Mouse (Mus musculus): ENCODE measurements around the gene Rora. TPM values are rescaled to one million over a fixed set of nuclear protein-coding genes. Genes with fewer than 3 reads are reported as not detected.
A peak's percentile ranks its signal among the peaks of the same experiment; 100 is the strongest.

The Rora gene
- polyA plus RNA-seq, 1 experiment from 2014 or later = 12.6 TPM

DNA sequence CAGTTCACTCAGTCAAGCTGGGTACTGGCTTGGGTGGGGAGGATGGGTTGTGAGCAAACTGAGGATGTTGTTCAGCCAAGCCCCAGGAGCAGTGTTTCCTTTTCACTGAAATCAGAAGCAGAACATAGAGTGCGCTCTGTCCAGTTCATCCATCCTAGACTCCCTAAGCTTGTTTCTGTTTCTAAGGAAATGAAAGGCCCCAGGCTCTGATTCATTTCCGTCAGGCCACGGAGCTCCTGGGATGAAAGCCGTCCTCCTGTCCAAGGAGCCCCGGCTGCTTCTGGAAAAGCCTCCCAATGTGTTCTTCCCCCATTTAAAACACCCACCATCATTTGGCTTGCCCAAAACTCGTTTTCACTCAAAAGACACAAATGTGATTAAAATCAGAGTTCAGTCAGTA, 589.0 kb downstream of the Rora start:
- H3K4me2 ChIP-seq = no peak overlapping the region
- 52% methylated on average over 6 of the region's 6 CpGs for WGBS
- no peak overlapping the region for H3K27ac ChIP-seq
- H3K27me3 ChIP-seq = no peaks in the 10 kb centered on the region
- H3K36me3 ChIP-seq (ENCODE audit: poor library complexity, severe bottlenecking) = no peaks in the 10 kb centered on the region
- H3K4me1 ChIP-seq = peaks cover 18% of the 10 kb centered on the region
- no peak for ATAC-seq
- no peaks in the 10 kb centered on the region for H3K9me3 ChIP-seq (replicated peaks)
- H3K9ac ChIP-seq = no peak overlapping the region
- no peak overlapping the region for H3K4me3 ChIP-seq

DNA sequence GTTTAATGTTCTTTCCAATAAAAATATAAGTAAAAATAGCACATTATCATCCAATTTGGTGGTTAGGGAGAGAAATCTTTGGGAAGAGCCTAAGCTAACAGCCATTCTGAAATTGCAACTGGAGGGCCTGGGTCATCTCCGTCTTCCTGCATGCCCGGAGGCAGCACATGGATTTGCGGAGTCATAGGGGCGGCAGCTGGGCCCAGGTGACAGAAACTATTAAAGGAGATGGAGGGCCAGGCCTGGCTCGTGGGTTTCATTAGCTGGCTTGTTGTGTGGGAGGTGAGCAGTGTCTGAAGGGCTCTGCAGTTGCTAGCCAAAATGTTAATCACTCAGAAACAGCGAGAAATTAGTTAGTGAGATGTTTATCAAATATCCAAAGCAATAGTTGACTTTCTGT, 590.0 kb downstream of the Rora start:
- no peaks in the 10 kb centered on the region for H3K9me3 ChIP-seq (replicated peaks)
- WGBS = 48% methylated on average over 6 of the region's 6 CpGs
- H3K27ac ChIP-seq = no peak overlapping the region
- no peaks in the 10 kb centered on the region for H3K27me3 ChIP-seq
- H3K4me3 ChIP-seq = no peak overlapping the region
- H3K4me1 ChIP-seq = peaks cover 18% of the 10 kb centered on the region
- no peak overlapping the region for H3K4me2 ChIP-seq
- H3K9ac ChIP-seq = no peak overlapping the region
- H3K36me3 ChIP-seq (ENCODE audit: poor library complexity, severe bottlenecking) = no peaks in the 10 kb centered on the region
- ATAC-seq = no peak

DNA sequence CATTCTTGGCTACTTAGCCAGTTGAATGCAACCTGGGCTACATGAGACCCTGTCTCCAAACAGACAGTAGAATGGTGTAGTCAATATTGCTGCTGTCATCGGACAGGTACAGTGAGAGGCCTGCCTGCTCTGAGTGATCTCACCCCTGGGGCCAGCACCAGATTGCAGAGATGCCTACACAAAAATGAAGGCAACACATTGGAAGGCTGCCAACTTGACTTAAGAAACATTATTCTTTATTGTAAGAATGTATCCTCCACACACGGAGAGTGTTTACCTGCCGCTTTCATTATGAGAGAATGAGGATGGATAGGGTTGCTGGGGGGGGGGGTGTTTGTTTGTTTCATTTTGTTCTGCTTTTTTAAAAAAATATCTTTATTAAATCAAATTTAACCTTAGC, 592.6 kb downstream of the Rora start:
- Histone ChIP-seq H3K27me3 (no peaks in the 10 kb centered on the region), H3K4me3 (no peak overlapping the region), H3K36me3 (ENCODE audit: poor library complexity, severe bottlenecking) (no peaks in the 10 kb centered on the region), H3K9me3 (replicated peaks) (no peaks in the 10 kb centered on the region), H3K9ac (no peak overlapping the region), H3K27ac (no peak overlapping the region), H3K4me2 (no peak overlapping the region), H3K4me1 (peaks cover 18% of the 10 kb centered on the region)
- 61% methylated on average over 3 of the region's 3 CpGs for WGBS
- no peak for ATAC-seq

DNA sequence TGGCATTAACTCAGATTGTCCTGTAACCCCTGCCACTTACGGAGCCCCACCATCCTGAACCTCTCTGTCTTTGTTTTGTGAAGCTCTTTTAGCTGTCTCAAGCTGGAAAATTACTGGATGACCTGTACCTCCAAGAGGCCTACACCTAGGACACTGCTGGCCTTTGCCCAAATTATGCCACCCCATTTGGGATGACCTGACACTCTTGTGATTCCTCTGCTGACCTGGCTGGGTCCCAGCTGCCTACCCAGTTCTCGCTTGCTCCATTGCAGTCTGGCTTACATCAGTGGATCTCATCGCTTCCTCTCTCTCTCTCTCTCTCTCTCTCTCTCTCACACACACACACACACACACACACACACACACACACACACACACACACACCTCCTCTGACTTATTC, 596.0 kb downstream of the Rora start:
- no peaks in the 10 kb centered on the region for H3K9me3 ChIP-seq (replicated peaks)
- ATAC-seq = no peak
- no peak overlapping the region for H3K27ac ChIP-seq
- WGBS = 97% methylated on average over 3 of the region's 3 CpGs
- H3K9ac ChIP-seq = no peak overlapping the region
- no peak overlapping the region for H3K4me2 ChIP-seq
- H3K4me3 ChIP-seq = no peak overlapping the region
- H3K27me3 ChIP-seq = no peaks in the 10 kb centered on the region
- H3K36me3 ChIP-seq (ENCODE audit: poor library complexity, severe bottlenecking) = no peaks in the 10 kb centered on the region
- H3K4me1 ChIP-seq = peaks cover 18% of the 10 kb centered on the region

DNA sequence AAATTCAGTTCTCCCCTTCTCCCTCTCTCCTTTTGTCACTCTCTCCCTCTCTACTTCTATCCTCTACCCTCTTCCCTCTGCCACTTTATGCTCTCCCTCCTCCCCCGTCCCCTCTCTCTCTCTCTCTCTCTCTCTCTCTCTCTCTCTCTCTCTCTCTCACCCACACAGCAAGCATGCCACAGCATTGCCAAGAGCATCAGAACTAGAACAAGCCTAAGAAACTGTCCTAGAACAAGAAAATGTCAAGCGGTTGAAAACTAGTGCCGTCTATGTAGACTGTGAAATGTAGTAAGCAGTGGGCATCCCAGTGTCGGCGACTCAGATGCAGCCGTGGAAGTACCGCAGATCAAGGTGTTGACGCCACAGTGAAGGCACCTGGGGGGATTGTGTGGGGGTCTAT, 596.7 kb downstream of the Rora start:
- no peak overlapping the region for H3K27ac ChIP-seq
- WGBS = 95% methylated on average over 8 of the region's 8 CpGs
- no peak for ATAC-seq
- no peak overlapping the region for H3K4me3 ChIP-seq
- no peak overlapping the region for H3K4me2 ChIP-seq
- H3K9me3 ChIP-seq (replicated peaks) = no peaks in the 10 kb centered on the region
- H3K27me3 ChIP-seq = no peaks in the 10 kb centered on the region
- no peak overlapping the region for H3K9ac ChIP-seq
- H3K4me1 ChIP-seq = peaks cover 16% of the 10 kb centered on the region
- no peaks in the 10 kb centered on the region for H3K36me3 ChIP-seq (ENCODE audit: poor library complexity, severe bottlenecking)

DNA sequence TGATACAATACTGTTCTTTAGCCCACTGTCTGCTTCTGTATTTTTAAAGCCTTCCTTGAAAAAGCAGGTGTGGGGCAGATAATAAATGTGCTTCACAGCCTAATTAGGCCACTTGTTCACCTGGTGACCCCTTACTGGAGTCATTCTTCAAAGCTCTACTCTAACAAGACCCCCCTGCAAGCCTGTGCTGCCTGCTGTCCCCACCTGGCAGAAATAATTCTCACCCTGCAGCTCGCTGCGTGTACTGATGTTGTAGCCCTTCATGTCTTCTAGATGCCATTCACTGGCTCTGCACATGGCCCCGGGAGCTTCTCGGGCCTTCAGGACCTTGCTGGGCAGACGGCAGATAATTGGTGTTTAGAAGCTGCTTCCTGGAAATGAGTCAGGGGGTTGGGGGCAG, 604.9 kb downstream of the Rora start:
- H3K27me3 ChIP-seq = no peaks in the 10 kb centered on the region
- H3K9ac ChIP-seq = no peak overlapping the region
- peak; percentile 33; the same call in 1 of the 2 replicates for ATAC-seq
- H3K27ac ChIP-seq = no peak overlapping the region
- H3K4me3 ChIP-seq = no peak overlapping the region
- H3K9me3 ChIP-seq (replicated peaks) = no peaks in the 10 kb centered on the region
- H3K36me3 ChIP-seq (ENCODE audit: poor library complexity, severe bottlenecking) = no peaks in the 10 kb centered on the region
- peaks cover 14% of the 10 kb centered on the region; the same call in 1 of the 2 replicates for H3K4me1 ChIP-seq
- 64% methylated on average over 5 of the region's 5 CpGs for WGBS
- H3K4me2 ChIP-seq = no peak overlapping the region

DNA sequence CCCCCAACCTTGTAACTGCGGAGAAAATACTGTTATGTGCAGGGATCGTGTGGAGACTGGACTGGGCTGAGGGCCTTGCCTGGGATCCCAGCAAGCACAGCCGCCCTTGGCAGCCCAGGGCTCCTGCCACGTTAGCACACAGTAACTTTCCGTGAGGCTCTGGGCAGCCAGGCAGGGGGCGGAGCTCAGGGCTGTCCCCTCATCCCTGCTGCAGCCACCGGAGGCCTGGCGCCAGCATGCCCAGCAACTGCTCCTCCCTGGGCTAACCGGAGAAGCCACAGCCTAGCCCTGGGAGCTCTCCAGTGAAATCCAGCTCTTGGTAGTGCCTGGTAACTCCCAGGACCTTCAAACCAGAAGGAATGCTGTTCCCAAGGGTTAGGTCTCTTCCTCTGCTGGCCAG, 605.8 kb downstream of the Rora start:
- H3K9me3 ChIP-seq (replicated peaks) = no peaks in the 10 kb centered on the region
- H3K4me3 ChIP-seq = no peak overlapping the region
- peak overlapping the region; percentile 8; the same call in 1 of the 2 replicates for H3K4me2 ChIP-seq
- H3K27me3 ChIP-seq = no peaks in the 10 kb centered on the region
- 4% methylated on average over 8 of the region's 9 CpGs for WGBS
- no peak overlapping the region for H3K9ac ChIP-seq
- H3K27ac ChIP-seq = no peak overlapping the region
- ATAC-seq = peak; percentile 41; the same call in 1 of the 2 replicates
- peaks cover 14% of the 10 kb centered on the region; the same call in 1 of the 2 replicates for H3K4me1 ChIP-seq
- no peaks in the 10 kb centered on the region for H3K36me3 ChIP-seq (ENCODE audit: poor library complexity, severe bottlenecking)

DNA sequence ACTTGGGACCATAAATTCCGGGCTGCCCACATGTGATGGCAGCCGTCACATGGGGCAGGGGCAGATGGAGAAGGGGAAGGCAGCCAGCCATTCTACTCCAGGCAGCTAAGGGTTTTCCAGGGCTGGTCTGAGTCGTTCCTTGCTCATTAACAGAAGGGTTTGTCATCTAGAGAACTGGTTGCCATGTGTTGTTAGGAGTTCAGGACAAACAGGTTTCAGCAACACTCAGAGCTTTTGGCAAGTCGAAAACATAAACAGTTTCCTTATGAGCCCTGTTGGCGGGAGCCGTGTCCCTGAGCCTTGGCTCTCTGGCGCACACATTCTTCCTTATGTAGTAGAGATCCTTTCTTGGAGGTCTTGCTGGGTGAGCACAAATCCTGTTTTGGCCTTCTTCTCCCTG, 611.6 kb downstream of the Rora start:
- peak; percentile 78; the same call in 1 of the 2 replicates for ATAC-seq
- Histone ChIP-seq H3K4me1 (0 out of 2 replicates have a peak, but pooled peaks cover 8% of the 10 kb centered on the region), H3K27ac (no peak overlapping the region), H3K36me3 (ENCODE audit: poor library complexity, severe bottlenecking) (no peaks in the 10 kb centered on the region), H3K4me2 (no peak overlapping the region), H3K4me3 (no peak overlapping the region), H3K9ac (no peak overlapping the region), H3K9me3 (replicated peaks) (no peaks in the 10 kb centered on the region), H3K27me3 (no peaks in the 10 kb centered on the region)
- WGBS = 78% methylated on average over 7 of the region's 7 CpGs

DNA sequence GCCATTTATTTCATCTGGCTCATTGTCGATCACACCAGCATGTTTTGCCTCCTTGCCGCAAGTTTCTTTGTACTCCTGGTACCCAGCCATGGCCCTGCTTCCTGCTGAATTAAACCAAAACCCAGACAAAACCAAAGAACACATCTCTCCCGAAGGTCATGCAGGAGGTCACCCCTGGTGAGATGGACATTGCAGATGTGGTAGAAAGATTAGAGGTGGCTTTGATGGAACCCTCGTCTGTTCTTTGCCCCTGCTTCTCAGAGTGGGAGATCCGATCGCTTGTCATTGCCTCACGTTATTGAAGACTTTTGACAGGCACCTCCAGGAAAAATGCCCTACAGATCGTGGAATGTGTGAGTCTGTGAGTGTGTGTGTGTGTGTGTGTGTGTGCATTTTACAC, 616.8 kb downstream of the Rora start:
- H3K4me2 ChIP-seq = no peak overlapping the region
- H3K4me3 ChIP-seq = no peak overlapping the region
- no peak overlapping the region for H3K9ac ChIP-seq
- no peaks in the 10 kb centered on the region for H3K27me3 ChIP-seq
- H3K27ac ChIP-seq = no peak overlapping the region
- peaks cover 28% of the 10 kb centered on the region for H3K4me1 ChIP-seq
- 51% methylated on average over 8 of the region's 8 CpGs for WGBS
- H3K36me3 ChIP-seq (ENCODE audit: poor library complexity, severe bottlenecking) = no peaks in the 10 kb centered on the region
- no peak for ATAC-seq
- no peaks in the 10 kb centered on the region for H3K9me3 ChIP-seq (replicated peaks)

DNA sequence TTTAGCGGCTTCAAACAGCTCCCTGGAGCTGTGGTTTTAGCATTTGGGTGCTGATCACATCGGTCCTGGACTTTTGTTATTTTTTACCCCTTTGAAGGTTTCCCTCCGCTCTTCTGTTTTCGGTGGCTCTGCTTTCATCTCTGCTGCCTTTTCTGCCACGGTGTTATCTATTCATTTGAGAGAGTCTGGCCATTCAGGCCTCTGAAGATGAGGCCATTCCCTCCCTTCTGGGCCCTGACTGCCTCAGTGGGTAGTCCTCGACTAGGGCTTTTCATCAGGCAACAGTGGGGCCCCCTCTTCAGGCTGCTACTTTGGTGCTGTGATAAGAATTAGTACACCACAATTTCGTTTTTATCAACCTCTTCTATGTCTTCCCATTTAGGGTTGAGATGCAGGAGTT, 617.3 kb downstream of the Rora start:
- Histone ChIP-seq H3K27me3 (no peaks in the 10 kb centered on the region), H3K4me1 (peaks cover 28% of the 10 kb centered on the region), H3K4me2 (no peak overlapping the region), H3K36me3 (ENCODE audit: poor library complexity, severe bottlenecking) (no peaks in the 10 kb centered on the region), H3K4me3 (no peak overlapping the region), H3K9ac (no peak overlapping the region), H3K27ac (no peak overlapping the region), H3K9me3 (replicated peaks) (no peaks in the 10 kb centered on the region)
- 29% methylated on average over 7 of the region's 7 CpGs for WGBS
- ATAC-seq = no peak

DNA sequence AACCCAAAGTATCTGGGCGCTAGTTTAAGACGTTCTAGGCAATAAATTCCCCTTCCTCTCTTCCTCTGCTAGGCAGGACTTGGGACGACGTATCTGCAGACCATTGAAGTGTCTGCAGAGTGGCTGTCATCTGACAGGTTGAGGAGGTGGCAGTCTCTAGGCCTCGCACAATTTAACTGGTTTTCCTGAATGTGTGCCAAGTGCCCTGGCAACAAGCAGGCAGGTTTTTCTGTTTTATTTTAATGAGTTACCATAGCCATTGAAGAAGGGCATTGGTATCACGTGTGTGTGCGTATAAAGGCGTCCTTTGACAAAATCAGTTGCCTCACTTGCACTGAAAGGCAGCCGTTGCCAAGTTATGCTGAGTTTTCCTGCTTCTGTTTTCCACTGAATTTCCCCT, 619.3 kb downstream of the Rora start:
- H3K9ac ChIP-seq = no peak overlapping the region
- no peaks in the 10 kb centered on the region for H3K36me3 ChIP-seq (ENCODE audit: poor library complexity, severe bottlenecking)
- H3K27me3 ChIP-seq = no peaks in the 10 kb centered on the region
- no peaks in the 10 kb centered on the region for H3K9me3 ChIP-seq (replicated peaks)
- peaks cover 36% of the 10 kb centered on the region for H3K4me1 ChIP-seq
- no peak overlapping the region for H3K4me3 ChIP-seq
- no peak overlapping the region for H3K4me2 ChIP-seq
- WGBS = 25% methylated on average over 9 of the region's 9 CpGs
- peak; percentile 86 for ATAC-seq
- H3K27ac ChIP-seq = peak overlapping the region; percentile 52; the same call in 1 of the 2 replicates

DNA sequence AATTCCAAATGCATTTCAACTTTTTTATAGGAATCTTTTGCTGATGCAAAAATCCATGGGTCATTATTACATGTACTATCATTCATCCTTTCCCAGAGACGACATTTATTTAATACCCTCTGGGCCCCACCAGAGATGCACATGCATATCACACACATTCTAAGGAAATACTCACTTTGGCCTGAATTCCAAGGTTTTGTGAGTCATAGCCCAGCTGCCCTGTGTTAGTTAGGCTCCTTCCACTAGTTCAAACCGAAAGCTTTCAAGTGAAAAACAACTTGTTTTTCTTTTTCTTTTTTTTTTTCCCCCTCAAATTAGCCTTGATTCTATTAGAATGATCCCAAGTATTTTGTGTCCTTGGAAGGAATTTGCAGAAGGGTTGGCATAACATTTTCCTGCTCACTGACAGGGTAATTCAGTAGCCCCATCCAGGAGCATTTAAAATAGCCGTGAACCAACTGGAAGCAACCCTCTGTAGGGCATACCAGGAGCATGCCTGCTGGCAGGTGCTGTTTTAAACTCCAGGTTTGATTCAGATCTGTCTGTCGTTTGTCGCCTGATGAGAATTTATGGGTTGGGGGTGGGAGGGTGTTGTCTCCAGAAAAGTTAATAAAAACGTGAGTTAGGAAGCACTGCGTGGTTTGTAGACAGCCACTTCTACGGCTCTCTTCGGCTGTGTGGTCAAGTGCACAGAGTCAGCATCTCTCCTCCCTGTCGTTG, 621.3 kb downstream of the Rora start:
- Histone ChIP-seq H3K9me3 (replicated peaks) (no peaks in the 10 kb centered on the region), H3K4me3 (no peak overlapping the region), H3K4me1 (peaks cover 36% of the 10 kb centered on the region), H3K36me3 (ENCODE audit: poor library complexity, severe bottlenecking) (no peaks in the 10 kb centered on the region), H3K27me3 (no peaks in the 10 kb centered on the region), H3K27ac (no peak overlapping the region), H3K9ac (no peak overlapping the region), H3K4me2 (no peak overlapping the region)
- WGBS = 73% methylated on average over 10 of the region's 10 CpGs
- no peak for ATAC-seq

DNA sequence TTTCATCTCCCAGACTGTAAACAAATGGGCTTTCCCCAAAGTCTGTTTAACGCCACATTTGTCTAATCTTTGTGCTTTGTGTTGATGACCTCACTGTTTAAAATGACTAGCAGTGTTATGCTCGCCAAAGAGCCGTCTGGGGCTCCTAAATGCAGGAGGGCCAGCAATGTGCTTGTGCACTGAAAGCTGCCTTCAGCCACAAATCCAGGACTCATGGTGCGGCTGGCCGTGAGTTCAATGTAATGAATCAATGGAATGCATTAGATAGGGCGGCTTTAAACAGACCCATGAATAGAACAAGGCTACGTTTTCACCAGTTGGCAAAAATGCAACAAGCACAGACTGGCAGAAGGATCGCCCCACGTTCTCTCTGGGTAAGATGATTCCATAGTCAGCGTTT, 623.7 kb downstream of the Rora start:
- ATAC-seq = peak; percentile 41; the same call in 1 of the 2 replicates
- H3K4me3 ChIP-seq = no peak overlapping the region
- peaks cover 33% of the 10 kb centered on the region for H3K4me1 ChIP-seq
- H3K27ac ChIP-seq = no peak overlapping the region
- H3K9ac ChIP-seq = no peak overlapping the region
- H3K4me2 ChIP-seq = no peak overlapping the region
- no peaks in the 10 kb centered on the region for H3K27me3 ChIP-seq
- no peaks in the 10 kb centered on the region for H3K36me3 ChIP-seq (ENCODE audit: poor library complexity, severe bottlenecking)
- H3K9me3 ChIP-seq (replicated peaks) = no peaks in the 10 kb centered on the region
- 36% methylated on average over 10 of the region's 10 CpGs for WGBS
